Mouse (Mus musculus) liver, embryonic 16.5 days (tissue): Measurements from ENCODE around the gene Pga5. TPM values are rescaled to one million over a fixed set of nuclear protein-coding genes. Genes with fewer than 3 reads are reported as not detected.

ENCODE experiments used
- ATAC-seq: fragments of 200-750 bp; cut with Nextera tagmentation; 2 replicates; pipeline ENCODE4 v1.8.0; 2017; ENCODE audit warnings: low read depth, mild to moderate bottlenecking, moderate number of reproducible peaks, moderate library complexity
- H3K27ac ChIP-seq: fragments of 300-500 bp; sonication (generic); 2 replicates; pipeline ENCODE4 v1.5.1; 2014; ENCODE audit warnings: mild to moderate bottlenecking, low read length
- H3K27me3 ChIP-seq: fragments of 300-500 bp; sonication (generic); 2 replicates; pipeline ENCODE4 v1.6.1; 2014; ENCODE audit warnings: low read depth, low read length, mixed read lengths; ENCODE audit not compliant: control insufficient read depth, insufficient read depth
- H3K36me3 ChIP-seq: fragments of 300-500 bp; sonication (generic); 2 replicates; pipeline ENCODE4 v1.6.1; 2014; ENCODE audit warnings: mild to moderate bottlenecking; ENCODE audit not compliant: control insufficient read depth, insufficient read depth
- H3K4me1 ChIP-seq: fragments of 300-500 bp; sonication (generic); 2 replicates; pipeline ENCODE4 v1.6.1; 2014; ENCODE audit warnings: low read depth, low read length, mixed read lengths; ENCODE audit not compliant: control insufficient read depth
- H3K4me2 ChIP-seq: fragments of 300-500 bp; sonication (generic); 2 replicates; pipeline ENCODE4 v1.6.1; 2014; ENCODE audit warnings: low read depth, low read length, mixed read lengths
- H3K4me3 ChIP-seq: fragments of 300-500 bp; sonication (generic); 2 replicates; pipeline ENCODE4 v1.5.1; 2014; ENCODE audit warnings: low read depth, mild to moderate bottlenecking, low read length
- H3K9ac ChIP-seq: fragments of 300-500 bp; sonication (generic); 2 replicates; pipeline ENCODE4 v1.6.1; 2014; ENCODE audit warnings: low read depth, low read length
- H3K9me3 ChIP-seq: fragments of 300-500 bp; sonication (generic); replicated peaks from 2 replicates; pipeline ENCODE4 v1.6.1; 2016; ENCODE audit warnings: low read length; ENCODE audit not compliant: control insufficient read depth
- WGBS: fragments of 180-500 bp; shearing (Covaris S2); extraction: QIAGEN DNeasy Blood & Tissue Kit; methylation state at CpG from one replicate; pipeline ENCODE4 v1.1.7; 2014; ENCODE audit not compliant: insufficient replicate concordance; 5-methylcytosine and 5-hydroxymethylcytosine counted together
- polyA plus RNA-seq: library from polyadenylated mRNA; unstranded; fragments of >200 nt; fragmentation: Nextera tagmentation; extraction: Ambion mirVana; gene quantifications from 2 replicates; pipeline ENCODE4 v1.2.1, GENCODE M21; 2015

Gene Pga5
- polyA plus RNA-seq, 1 experiment from 2014 or later = 0.06 TPM

DNA sequence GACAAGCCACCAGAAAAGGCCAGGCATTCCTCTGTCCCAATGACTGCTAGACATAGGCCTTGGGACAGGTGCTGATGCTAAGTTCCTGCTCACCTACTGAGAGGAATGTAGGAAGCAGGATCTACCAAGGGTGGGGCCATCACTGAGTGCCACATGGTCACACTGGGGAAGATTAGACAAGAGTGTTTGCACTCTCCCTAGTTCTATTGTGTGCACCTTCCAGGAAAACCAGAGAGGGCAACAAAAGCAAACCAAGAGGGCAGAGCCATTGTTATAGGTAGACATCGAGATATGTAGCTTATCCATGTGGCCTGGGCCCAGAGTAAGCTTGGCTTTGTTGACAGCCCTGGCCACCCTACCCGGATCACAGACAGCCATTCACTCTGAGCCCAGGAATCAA, 7.9 kb upstream of the Pga5 start:
- 41% methylated on average over 2 of the region's 2 CpGs for WGBS
- H3K27me3 ChIP-seq = no peaks in the 10 kb centered on the region
- H3K27ac ChIP-seq = no peak overlapping the region
- peaks cover 29% of the 10 kb centered on the region for H3K4me1 ChIP-seq
- no peaks in the 10 kb centered on the region for H3K36me3 ChIP-seq
- no peaks in the 10 kb centered on the region for H3K9me3 ChIP-seq
- H3K4me2 ChIP-seq = no peak overlapping the region
- H3K9ac ChIP-seq = no peak overlapping the region
- H3K4me3 ChIP-seq = no peak overlapping the region
- no peak for ATAC-seq

DNA sequence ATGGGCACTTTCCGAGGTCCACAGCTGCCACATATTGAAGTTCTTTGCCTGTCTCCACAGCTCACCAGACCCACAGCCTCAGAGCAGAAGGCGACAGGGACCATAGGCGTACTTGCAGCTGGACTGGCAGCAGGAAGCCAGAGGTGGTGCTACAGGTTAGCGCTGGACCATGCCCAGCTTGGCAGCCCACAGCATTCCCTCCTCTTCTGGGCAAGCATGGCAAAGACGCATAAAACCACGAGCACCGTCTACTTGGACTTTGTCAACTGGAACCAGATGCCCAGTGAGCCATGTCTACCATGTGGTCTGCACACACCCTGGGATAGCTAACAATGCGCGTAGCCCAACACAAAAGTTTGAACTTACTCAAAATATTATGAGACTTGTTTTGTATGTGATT, 7.2 kb upstream of the Pga5 start:
- H3K4me3 ChIP-seq = no peak overlapping the region
- no peaks in the 10 kb centered on the region for H3K9me3 ChIP-seq
- H3K27ac ChIP-seq = no peak overlapping the region
- no peaks in the 10 kb centered on the region for H3K36me3 ChIP-seq
- H3K4me1 ChIP-seq = peaks cover 22% of the 10 kb centered on the region
- H3K27me3 ChIP-seq = no peaks in the 10 kb centered on the region
- WGBS = 77% methylated on average over 9 of the region's 9 CpGs
- no peak for ATAC-seq
- H3K4me2 ChIP-seq = no peak overlapping the region
- no peak overlapping the region for H3K9ac ChIP-seq

DNA sequence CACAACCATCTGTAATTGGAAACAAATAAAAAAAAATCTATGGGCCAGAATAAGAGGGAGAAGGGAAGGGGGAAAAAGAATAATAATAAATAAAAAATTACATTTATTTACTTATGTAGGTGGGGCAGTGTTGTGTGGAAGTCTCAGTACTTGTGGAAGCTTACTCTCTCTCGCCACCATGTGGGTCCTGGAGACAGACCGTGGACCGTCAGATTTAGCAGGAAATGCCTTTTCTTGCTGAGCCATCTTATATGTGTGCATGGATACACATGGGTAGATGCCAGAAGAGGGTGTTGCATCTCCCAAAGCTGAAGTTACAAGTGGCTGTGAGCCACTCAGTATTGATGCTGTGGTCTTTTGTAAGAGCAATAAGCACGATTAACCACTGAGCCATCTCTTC, 3.7 kb upstream of the Pga5 start:
- H3K27me3 ChIP-seq = no peaks in the 10 kb centered on the region
- H3K4me1 ChIP-seq = peaks cover 13% of the 10 kb centered on the region
- H3K36me3 ChIP-seq = no peaks in the 10 kb centered on the region
- no peak overlapping the region for H3K9ac ChIP-seq
- no peak overlapping the region for H3K27ac ChIP-seq
- no peaks in the 10 kb centered on the region for H3K9me3 ChIP-seq
- ATAC-seq = no peak
- 35% methylated on average over 4 of the region's 4 CpGs for WGBS
- no peak overlapping the region for H3K4me2 ChIP-seq
- H3K4me3 ChIP-seq = no peak overlapping the region

DNA sequence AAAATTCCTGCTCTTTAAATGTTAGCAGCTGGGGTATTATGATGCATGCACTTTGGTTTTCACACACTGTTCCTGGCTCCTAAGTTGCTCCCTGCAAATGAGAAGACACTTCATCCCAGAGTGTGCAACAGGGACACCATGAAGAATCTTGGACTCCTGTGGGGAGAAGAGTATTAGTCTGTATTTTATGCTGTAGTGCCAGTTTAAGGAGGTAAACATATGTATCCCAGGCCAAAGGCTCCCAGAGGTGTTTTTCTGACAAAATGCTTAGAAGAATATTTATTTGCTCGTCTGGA, 849 bp upstream of the Pga5 start:
- Histone ChIP-seq H3K4me2 (no peak overlapping the region), H3K4me1 (peaks cover 7% of the 10 kb centered on the region), H3K36me3 (no peaks in the 10 kb centered on the region), H3K9ac (no peak overlapping the region), H3K4me3 (no peak overlapping the region), H3K9me3 (no peaks in the 10 kb centered on the region), H3K27me3 (no peaks in the 10 kb centered on the region), H3K27ac (no peak overlapping the region)
- no peak for ATAC-seq
- 60% methylated on average over 1 of the region's 1 CpGs for WGBS

DNA sequence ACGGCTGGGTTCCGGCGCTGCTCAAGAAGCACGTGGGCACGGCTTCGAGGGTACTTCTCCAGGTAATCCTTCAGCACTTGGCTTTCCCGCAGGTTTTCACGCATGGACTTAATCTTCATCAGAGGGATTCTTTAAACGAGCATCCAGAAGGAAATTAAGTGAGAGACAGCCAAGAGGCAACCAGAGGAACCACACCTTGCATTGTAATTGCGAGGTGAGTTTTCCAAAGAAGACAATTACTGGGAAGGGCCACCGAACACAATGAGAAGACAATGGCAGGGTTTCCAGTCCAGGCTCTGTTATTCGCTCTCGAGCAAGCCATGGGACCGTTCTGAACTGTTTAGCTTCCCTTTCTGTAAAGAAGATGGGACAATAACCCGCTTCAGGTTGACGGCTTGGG, 1.2 kb downstream of the Pga5 start:
- H3K9ac ChIP-seq = no peak overlapping the region
- H3K9me3 ChIP-seq = no peaks in the 10 kb centered on the region
- no peaks in the 10 kb centered on the region for H3K36me3 ChIP-seq
- H3K27me3 ChIP-seq = no peaks in the 10 kb centered on the region
- ATAC-seq = no peak
- H3K4me3 ChIP-seq = no peak overlapping the region
- no peak overlapping the region for H3K27ac ChIP-seq
- H3K4me1 ChIP-seq = peaks cover 10% of the 10 kb centered on the region
- no peak overlapping the region for H3K4me2 ChIP-seq
- 81% methylated on average over 16 of the region's 16 CpGs for WGBS

GRCm38 (mm10) chr19:10673275-10673674, 4.6 kb downstream of the Pga5 start:
- Histone ChIP-seq H3K27me3 (no peaks in the 10 kb centered on the region), H3K9me3 (no peaks in the 10 kb centered on the region), H3K4me3 (no peak overlapping the region), H3K36me3 (no peaks in the 10 kb centered on the region), H3K4me2 (no peak overlapping the region), H3K27ac (no peak overlapping the region), H3K4me1 (peaks cover 15% of the 10 kb centered on the region), H3K9ac (no peak overlapping the region)
- ATAC-seq = no peak
- 62% methylated on average over 1 of the region's 1 CpGs for WGBS

GRCm38 (mm10) chr19:10671854-10672417, 5.9 kb downstream of the Pga5 start:
- ATAC-seq = no peak
- no peak overlapping the region for H3K9ac ChIP-seq

GRCm38 (mm10) chr19:10671319-10671718, 6.6 kb downstream of the Pga5 start:
- no peak overlapping the region for H3K4me3 ChIP-seq
- no peaks in the 10 kb centered on the region for H3K36me3 ChIP-seq
- H3K9ac ChIP-seq = no peak overlapping the region
- H3K4me1 ChIP-seq = peaks cover 8% of the 10 kb centered on the region
- no peak overlapping the region for H3K4me2 ChIP-seq
- WGBS = 50% methylated on average over 4 of the region's 4 CpGs
- ATAC-seq = 0 out of 2 replicates have a peak, but pooled peaks have one; percentile 39
- H3K27me3 ChIP-seq = no peaks in the 10 kb centered on the region
- no peaks in the 10 kb centered on the region for H3K9me3 ChIP-seq
- no peak overlapping the region for H3K27ac ChIP-seq

More at GRCm38 (mm10) chr19:10671854-10672417, 5.9 kb downstream of the Pga5 start:
- Histone ChIP-seq H3K4me2 (no peak overlapping the region), H3K4me1 (peaks cover 8% of the 10 kb centered on the region), H3K36me3 (no peaks in the 10 kb centered on the region), H3K4me3 (no peak overlapping the region), H3K27me3 (no peaks in the 10 kb centered on the region), H3K9me3 (no peaks in the 10 kb centered on the region), H3K27ac (no peak overlapping the region)
- WGBS = 62% methylated on average over 9 of the region's 9 CpGs

- peaks cover 33% of the 10 kb centered on the region for H3K4me1 ChIP-seq
- ATAC-seq = no peak
- WGBS = 9% methylated on average over 2 of the region's 2 CpGs
Measured at GRCm38 (mm10) chr19:10665499-10665898, 12.4 kb downstream of the Pga5 start.

More at GRCm38 (mm10) chr19:10665499-10665898, 12.4 kb downstream of the Pga5 start:
- Histone ChIP-seq H3K27ac (no peak overlapping the region), H3K9ac (no peak overlapping the region), H3K27me3 (no peaks in the 10 kb centered on the region), H3K4me2 (no peak overlapping the region), H3K36me3 (no peaks in the 10 kb centered on the region), H3K9me3 (no peaks in the 10 kb centered on the region), H3K4me3 (no peak overlapping the region)
